Mouse (Mus musculus): ENCODE measurements around the gene Cfdp1. TPM values are rescaled to one million over a fixed set of nuclear protein-coding genes. Genes with fewer than 3 reads are reported as not detected.
"Not testable (repeated sequence)": the region's sequence is repeated elsewhere in the genome, so short reads cannot be mapped to it uniquely, and the experiment has no call there.

Gene Cfdp1
- total RNA-seq, 4 experiments from 2014 or later: 62.3 to 84.3 (median 70.8) TPM

DNA sequence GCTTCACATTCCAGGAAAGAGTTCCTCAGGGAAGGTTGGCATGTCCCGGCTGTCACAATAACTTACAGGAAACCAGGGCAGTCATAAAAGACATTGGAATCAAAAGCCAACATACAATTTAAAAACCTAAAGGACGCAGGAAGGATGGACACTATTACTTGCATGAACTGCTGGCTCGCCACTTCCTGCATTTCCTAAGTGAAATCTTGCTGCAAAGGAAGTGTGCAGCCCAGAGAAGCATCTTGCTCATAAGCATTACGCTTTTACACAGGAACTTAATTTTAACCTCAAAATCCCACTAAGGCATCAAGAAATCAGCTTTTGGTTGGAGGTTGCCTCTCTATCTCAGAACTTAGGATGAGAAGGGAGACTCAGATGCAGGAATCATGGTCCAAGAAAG lies 9.2 kb upstream of the Cfdp1 start:
- no peak for DNase-seq (ENCODE audit: low spot score in 2 of 2)

DNA sequence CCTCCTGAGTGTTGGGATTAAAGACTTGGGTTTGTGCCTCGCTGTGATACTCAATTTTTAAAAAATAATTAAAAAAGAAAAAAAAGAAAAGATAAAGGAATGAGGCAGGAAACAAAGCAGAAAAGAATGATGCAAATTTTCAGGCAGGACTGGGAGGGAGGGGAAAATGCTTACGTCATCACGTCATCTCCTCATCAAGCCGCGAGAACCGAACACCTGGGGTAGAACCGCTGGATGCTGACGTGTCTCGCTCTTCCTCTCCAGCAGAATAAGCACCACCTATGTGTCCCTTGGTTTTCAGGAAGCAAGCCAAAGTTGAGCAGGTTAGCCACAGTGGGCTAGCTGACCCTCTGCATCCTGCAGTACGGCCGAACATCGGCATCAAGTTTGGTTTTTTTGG lies 1.9 kb upstream of the Cfdp1 start:
- no peak for DNase-seq (ENCODE audit: low spot score in 2 of 2)

DNA sequence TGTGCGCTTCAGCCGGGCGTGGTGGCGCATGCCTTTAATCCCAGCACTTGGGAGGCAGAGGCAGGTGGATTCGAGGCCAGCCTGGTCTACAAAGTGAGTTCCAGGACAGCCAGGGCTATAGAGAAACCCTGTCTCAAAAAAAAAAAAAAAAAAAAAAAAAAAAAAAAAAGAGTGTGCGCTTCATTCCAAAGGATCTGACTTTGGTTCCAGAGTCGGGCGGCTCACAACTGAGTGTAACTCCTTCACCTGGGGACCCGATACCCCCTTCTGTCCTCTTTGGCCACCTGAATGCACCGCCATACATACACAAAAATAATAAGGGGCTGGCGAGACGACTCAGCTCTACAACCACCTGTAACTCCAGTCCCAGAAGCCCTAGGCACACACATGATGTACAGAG lies 872 bp downstream of the Cfdp1 start:
- DNase-seq (ENCODE audit: low spot score in 2 of 2): not testable (repeated sequence)

DNA sequence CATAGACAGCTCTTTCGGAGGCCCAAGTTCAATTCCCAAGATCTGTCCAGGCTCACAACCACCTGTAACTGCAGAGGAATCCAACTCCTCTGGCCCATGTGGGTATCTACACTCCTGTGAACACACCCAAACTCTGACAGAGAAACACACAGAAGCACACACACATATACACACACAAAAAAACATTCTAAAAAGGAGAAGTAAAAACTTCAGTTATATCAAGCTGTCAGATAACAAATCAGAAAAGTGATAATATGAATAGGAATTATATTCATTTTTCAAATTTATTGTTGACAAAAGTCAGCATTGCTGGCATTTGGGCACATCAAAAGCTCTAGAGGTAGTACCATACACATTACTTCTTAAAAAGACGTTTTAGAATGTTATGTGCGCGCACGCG lies 7.3 kb downstream of the Cfdp1 start:
- no peak for DNase-seq (ENCODE audit: low spot score in 2 of 2)

DNA sequence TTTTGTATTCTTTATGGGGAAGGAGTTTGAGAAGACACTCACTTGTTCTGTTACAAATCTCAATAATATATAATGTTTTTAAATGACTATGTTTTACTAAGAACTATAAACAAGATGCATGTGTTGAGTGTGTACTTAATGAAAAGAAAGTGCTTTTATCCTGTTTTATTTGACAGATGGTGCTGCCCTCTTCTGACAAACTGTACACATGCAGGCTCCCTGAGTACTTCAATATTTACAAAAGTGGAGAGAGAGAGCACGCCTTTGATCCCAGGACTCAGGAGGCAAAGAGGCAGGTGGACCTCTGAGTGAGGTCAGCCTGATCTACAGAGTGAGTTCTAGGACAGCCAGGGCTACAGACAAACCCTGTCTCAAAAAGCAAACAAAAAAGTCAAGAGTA lies 18.6 kb downstream of the Cfdp1 start:
- DNase-seq (ENCODE audit: low spot score in 2 of 2): no peak

DNA sequence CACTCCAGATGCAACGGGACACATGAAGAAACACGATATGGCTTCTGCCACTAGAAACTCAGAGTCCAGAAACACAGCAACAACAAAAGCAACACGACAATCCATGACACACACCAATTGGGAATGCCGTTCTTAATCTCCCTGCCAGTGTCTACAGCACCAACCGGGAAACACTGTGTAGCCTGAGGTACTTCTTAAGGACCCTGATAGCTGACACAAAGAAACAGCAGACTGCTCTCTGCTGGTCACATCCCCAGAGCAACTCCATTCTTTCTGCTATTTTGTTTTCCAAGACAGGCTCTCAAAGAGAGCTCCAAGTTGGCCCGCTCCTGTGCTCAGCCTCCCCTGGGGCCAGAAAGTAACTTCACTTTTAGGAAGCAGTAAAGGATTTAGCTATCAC lies 20.1 kb downstream of the Cfdp1 start:
- DNase-seq (ENCODE audit: low spot score in 2 of 2): no peak

DNA sequence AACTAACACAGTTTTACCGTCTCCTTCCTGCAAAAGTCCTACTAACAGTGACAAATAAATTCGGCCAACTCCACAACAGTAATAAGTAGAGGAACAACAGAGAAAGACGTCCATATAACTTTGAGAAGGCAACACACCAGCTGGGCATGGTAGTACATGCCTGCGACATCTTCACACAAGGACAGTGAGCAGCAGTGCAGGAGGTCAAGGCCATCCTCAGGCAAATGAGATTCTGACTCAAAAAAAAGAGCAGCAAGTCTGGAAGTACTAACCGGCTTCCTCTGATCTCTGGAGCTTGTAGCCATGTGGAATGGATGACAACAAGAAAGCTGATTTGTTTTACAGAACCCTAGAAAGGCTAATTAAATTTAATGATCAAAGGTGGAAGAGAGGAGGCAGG lies 21.1 kb downstream of the Cfdp1 start:
- DNase-seq (ENCODE audit: low spot score in 2 of 2): no peak

DNA sequence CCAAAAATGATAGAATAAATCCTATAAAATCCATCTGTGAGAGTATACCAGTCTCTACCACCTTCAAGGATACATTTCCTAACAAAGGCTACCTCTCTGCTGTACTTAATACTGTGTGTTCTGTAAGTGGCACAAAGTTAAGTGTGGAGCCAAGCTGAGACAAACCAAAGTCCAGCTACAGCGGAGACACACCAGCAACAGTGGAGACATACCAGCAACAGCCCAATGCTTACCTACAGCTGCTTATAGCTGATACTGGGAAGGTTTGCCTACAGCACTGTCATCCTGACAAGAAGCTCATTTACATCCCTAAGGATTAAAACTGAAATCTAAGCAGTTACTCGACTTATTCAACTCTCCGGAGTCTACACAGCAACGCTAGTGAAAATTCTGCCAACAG lies 22.1 kb downstream of the Cfdp1 start:
- DNase-seq (ENCODE audit: low spot score in 2 of 2): no peak

DNA sequence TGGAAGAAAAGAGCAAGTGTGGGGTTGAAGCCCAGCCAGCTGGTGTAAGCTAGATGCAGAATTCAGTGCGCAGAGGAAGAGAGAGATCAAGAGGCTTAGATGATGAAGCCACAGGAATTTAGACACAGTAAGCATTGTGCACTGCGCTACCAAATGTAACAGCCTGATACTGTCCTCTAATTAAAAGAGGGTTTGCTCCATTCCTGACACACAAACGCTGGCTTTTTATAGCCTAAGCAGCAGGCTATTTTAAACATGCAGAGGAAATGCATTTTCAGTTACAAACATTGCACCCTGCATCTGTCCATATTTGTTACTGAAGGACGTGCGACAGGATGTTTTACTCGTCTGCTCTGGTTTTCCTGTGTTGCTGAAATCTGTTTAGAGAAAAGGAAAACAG lies 25.5 kb downstream of the Cfdp1 start:
- no peak for DNase-seq (ENCODE audit: low spot score in 2 of 2)

DNA sequence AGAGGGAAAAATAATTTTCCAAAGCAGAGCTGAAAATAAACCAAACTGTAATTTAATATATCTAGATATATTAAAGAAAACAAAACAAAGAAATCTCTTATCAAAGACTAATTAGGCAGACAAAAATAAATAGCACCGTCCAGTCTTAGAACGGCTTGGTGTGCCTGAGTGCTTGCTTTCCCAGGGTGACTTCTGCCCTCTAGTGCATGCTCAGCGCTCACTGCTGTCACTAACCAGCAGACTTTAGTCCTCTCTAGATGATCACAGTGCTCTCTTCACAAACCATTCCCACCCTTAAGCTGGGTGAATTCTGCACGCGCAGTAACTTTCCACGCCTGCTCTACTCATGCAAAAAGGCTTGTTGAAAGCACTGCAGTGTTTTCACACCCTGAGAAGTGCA lies 28.9 kb downstream of the Cfdp1 start:
- DNase-seq (ENCODE audit: low spot score in 2 of 2): no peak

DNA sequence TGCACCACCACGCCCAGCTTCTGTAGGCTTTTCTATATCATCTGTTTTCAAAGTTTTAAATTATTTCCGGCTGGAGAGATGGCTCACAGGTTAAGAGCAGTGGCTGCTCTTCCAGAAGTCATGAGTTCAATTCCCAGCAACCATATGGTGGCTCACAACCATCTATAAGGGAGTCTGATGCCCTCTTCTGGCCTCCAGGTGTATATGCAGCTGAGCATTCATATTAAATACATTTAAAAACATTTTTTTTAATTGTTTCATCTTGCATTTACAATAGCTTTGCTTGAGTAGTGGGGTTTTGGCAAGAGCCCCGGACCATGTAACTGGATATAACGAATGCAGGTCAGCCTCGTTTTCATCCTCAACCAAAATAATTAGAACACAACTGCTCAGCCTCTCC lies 29.8 kb downstream of the Cfdp1 start:
- DNase-seq (ENCODE audit: low spot score in 2 of 2): no peak

DNA sequence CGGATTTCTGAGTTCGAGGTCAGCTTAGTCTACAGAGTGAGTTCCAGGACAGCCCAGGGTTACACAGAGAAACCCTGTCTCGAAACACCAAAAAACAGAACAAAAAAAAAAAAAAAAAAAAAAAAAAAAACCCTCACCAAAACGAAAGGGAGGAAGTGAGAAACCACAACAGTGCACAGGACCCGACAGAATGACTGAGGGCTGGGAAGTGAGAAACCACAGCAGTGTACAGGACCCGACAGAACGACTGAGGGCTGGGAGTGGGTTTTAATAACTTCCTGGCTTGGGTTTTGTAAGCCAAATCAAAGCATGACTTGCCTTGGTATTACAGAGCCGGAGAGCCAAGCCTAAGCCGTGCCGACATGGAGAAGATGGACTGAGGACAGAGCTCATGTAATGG lies 32.9 kb downstream of the Cfdp1 start:
- DNase-seq (ENCODE audit: low spot score in 2 of 2): no peak

DNA sequence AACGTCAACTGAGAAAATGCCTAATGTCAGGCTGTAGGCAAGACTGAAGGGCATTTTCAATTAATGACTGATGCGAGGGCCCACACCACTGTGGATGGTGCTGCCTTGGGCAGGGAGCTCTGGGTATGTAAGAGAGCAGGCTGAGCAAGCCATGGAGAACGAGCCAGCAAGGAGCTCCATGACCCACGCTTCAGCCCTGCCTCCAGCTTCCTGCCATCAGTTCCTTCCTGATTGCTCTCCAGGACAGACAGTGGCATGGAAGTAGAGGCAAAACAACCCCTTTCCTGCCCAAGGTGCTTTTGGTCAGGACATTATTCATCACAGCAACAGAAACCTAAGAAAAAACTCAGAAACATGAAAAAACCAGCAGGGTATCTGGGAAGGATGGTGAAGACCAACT lies 33.4 kb downstream of the Cfdp1 start:
- DNase-seq (ENCODE audit: low spot score in 2 of 2): no peak

DNA sequence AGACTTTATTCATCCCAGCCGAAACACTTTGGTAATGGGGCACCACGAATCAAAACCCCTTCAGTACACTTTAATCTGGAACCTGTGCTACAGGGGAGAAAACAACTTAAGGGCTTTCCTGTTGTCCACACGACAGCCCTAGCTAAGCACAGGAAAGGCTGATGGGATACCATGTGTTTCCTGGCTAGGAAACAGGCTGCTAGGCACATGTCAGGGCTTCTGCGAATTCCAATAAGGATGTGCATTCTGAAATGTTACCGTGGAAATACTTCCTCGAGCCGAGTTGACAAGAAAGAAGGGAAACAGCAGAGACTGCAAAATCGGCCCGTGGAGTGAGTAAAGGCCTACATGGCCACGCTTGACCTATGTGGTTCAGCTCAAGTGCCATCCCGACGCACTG lies 34.1 kb downstream of the Cfdp1 start:
- DNase-seq (ENCODE audit: low spot score in 2 of 2): no peak

DNA sequence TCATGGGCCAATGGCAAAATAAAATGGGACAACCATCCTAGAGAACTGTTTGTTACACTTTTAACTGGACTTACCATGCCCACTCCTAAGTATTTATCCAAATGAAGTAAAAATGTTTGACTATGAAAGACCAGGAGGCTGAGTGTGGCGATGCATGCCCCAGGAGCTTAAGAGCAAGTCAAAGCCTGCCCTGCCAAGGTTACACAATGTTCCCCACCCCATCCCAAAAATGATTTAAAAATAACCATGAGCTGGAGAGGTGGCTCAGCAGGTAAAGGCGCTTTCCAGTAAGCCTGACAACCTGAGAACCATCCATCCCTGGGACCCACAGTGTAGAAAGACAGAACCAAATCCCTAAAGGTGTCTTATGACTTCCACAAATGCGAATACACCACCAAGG lies 35.5 kb downstream of the Cfdp1 start:
- no peak for DNase-seq (ENCODE audit: low spot score in 2 of 2)

DNA sequence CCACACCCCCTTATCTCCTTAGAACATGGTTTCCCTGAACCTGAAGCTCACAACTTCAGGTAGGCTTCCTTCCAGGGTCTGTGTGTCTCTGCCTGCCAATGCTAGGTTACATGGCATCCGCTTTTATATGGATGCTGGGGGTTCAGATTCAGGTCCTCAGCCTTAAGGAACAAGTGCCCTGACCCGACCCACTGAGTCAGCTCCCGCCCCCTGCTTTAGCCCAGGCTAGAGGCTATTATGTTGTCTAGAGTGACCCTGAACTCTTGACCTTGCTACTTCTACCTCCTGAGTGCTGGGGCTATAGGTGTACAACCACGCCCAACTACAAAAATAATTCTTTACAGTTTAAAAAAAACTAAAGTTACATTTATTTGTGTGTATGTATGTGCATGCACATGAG lies 39.0 kb downstream of the Cfdp1 start:
- DNase-seq (ENCODE audit: low spot score in 2 of 2): no peak

DNA sequence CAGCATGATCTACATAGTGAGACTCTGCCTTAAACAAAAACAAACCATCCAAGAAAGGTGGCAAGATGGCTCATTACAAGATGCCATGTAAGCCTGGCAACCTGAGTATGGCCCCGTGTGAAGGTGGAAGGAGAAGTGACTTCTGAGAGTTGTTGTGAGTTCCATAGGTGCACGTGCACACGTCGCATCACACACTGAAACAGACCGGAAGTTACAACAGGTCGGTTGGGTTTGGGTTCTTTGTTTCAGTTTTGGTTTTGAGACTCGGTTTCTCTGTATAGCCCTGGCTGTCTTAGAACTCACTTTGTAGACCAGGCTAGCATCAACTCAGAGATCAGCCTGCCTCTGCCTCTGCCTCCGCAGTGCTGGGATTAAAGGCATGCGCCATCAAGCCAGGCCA lies 40.3 kb downstream of the Cfdp1 start:
- DNase-seq (ENCODE audit: low spot score in 2 of 2): no peak

DNA sequence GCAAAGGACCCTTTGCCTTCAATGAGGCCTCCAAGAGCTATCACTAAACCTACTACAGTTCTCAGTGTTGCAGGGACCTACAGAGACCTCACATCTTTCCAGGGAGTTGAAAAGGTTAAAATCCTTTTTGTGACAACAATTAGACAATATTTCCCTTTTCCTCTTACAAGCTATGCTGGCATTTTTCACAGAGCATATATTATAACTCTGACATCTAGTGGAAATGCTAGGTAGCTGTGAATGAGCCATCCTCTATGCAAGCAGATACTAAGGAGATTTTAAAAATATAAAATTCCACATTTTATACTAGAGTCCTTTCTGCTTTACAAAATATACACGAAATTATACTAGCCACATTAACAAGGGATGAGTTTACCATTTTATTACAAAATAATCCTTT lies 41.3 kb downstream of the Cfdp1 start:
- DNase-seq (ENCODE audit: low spot score in 2 of 2): no peak

DNA sequence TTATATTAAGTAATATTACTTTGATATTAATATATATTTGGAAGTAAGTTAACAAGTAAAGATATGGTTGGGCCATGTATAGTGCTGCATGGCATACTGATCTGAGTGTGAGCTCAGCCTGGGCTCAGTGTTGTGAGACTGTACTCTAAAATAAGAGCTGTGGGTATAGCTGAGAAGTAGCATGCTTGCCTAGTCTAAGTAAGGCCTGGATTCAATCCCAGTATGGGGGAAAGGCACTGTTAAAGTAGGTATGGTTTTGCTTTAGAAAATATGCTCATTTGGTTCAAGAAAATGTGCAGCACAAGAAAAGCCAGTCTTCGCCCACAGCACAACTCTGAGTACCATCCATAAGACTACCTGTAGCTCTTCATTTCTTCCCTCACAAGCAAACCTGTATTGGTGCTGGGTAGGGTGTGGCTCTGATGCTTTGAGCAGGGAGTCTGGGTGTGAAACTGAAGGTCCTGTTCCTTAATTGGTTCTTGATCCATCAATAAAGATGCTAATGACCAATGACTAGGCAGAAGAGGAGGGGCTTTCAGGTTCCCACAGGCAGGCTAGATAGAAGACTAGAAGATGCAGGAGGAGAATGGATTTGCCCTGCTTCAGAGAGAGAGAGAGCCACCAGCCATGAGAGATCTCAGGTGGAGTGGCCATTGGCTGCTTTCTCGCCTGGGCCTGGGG lies 43.3 kb downstream of the Cfdp1 start:
- no peak for DNase-seq (ENCODE audit: low spot score in 2 of 2)

DNA sequence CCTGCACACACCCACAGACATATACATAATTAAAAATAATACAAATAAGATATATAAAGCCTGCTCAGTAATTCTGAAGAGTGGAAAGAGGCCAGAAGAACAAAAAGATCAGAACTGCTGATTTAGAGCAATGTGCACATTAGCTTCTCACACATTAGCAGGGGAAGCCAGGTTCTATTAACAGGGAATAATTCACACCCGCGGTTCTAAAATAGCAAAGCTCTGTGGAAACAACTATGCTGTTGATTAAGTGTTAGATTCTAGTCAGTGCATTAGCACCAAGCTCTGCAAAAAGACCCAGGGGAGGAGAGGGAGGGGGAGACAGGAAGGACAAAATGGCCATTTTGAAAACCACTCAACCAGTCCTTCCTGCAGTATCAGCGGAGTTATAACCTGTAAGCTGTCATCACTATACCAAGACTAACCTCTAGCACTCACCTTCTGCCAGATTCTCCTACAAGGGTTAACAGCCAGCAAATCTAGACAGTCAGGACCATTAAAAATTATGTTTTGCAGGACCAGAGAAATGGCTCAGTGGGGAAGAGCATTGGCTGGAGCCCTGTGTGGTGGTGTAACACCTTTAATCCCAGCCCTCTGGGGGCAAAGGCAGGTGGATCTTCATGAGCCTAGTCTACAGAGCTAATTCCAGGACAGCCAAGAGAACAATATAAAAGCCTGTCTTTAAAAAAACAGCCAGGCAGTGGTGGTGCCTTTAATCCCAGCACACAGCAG lies 45.0 kb downstream of the Cfdp1 start:
- DNase-seq (ENCODE audit: low spot score in 2 of 2): no peak

DNA sequence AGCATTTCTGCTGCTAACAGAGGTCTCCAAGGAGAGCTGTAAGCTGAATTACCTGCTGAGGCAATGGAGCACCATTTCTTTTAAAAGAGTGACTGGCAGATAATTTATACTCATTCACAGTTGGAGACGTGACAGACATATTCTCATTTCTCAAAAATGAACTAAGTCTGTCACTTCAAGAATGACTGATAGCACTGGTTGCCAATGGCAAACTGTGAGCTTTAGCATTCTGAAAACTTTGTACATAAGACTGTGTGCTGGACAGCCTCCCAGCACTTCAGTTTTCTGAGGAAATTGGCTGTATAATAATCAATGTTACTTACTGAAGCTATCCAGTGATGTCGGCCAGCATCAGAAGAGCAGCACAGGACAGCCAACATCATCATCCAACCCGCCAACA lies 46.1 kb downstream of the Cfdp1 start:
- DNase-seq (ENCODE audit: low spot score in 2 of 2): no peak

DNA sequence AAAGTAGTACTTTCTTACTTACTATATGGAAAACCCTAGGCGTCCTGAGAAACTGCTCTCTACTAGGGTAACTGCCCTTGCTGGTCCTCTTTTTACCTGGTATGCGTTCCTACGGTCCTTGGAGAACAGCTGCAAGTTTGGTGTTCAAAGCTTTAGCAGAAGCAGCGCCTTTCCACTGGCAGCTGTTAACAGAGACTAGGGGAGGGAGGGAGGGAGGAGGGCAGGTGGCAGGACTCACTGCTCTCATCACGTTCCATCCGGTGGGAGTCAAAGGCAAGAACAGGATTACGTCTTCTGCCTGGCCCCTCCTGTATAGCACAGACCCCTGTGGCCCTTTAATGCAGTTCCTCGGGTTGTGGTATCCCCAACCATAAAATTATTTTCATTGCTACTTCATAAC lies 50.7 kb downstream of the Cfdp1 start:
- DNase-seq (ENCODE audit: low spot score in 2 of 2): no peak

DNA sequence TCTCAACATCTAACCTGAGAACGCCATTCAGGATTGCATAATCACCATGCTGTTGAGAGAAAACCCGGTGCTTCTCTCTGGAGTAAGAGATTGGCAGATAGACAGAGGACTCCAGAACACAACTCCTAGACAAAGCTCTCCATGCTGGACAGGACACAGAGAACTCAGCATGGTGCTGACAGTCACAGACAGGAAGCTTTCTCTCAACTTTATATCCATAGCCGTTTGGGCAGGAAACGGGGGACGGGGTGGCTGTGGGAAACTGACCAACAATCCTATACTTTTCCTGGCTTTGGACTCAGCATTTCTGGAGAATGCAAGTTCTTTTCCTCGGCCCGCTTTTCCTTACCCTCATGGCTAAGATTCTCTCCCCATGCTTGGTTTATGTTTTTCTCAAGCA lies 51.8 kb downstream of the Cfdp1 start:
- no peak for DNase-seq (ENCODE audit: low spot score in 2 of 2)

DNA sequence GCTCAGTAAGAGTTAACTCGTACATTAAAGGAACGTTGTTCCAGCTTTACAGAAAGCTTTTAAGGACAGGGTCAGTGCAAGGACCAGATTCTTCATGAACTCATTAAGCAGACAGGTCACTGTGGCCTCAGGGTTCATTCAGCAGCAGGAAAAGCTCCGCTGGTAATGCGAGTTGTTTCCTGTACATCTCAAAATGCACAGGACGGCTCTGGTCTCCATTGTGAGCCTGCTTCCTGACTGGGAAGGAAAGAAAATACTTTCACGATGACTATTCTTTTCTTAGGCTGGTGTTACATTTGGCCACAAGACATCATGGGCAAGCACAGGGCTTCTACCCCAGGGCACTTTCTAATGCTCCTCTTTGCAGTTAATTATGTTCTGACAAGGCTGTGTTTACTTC lies 52.6 kb downstream of the Cfdp1 start:
- DNase-seq (ENCODE audit: low spot score in 2 of 2): no peak
